Mouse (Mus musculus): ENCODE data around the gene Fry.

DNA sequence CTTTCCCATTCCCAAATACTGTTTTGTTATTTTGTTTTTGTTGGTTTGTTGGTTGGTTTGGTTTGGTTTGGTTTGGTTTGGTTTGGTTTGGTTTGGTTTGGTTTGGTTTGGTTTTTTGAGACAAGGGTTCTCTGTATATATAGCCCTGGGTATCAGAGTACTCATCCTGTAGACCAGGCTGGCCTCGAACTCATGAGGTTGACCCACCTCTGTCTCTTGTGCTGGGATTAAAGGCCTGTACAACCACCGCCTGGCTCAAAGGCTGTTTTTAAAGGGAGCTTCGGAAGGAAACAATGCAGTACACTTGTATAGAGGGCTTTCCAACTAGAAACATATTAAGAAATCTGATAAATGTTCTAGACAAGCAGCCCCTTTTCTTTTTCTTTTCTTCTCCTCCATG is 46.2 kb downstream of the Fry start:
- no peak for TF ChIP-seq CEBPB (IDR thresholded peaks at IDR 0.05; ENCODE audit: insufficient read depth, poor library complexity, severe bottlenecking)
- TF ChIP-seq SRF (IDR thresholded peaks at IDR 0.05; ENCODE audit: control insufficient read depth, insufficient read length, low read depth) = no peak
- TF ChIP-seq POLR2A (IDR thresholded peaks at IDR 0.05; ENCODE audit: insufficient read length, low read depth) = no peak
- no peak for TF ChIP-seq POLR2AphosphoS2 (IDR thresholded peaks at IDR 0.05; ENCODE audit: insufficient read length, low read depth)
- no peak for TF ChIP-seq E2F4 (IDR thresholded peaks at IDR 0.05; ENCODE audit: insufficient read depth)
- no peak for TF ChIP-seq TCF12 (IDR thresholded peaks at IDR 0.05; ENCODE audit: insufficient read depth, poor library complexity, severe bottlenecking)
- no peak for TF ChIP-seq MYOD1 (IDR thresholded peaks at IDR 0.05; ENCODE audit: control insufficient read depth in 1 of 3, insufficient read length in 2 of 3, low read depth in 2 of 3)
- TF ChIP-seq TCF3 (IDR thresholded peaks at IDR 0.05; ENCODE audit: insufficient read length, low read depth) = no peak
- TF ChIP-seq MAX (IDR thresholded peaks at IDR 0.05; ENCODE audit: low read depth) = no peak
